Mouse (Mus musculus): Measurements from ENCODE around the gene Mogs.
A peak's percentile ranks its signal among the peaks of the same experiment; 100 is the strongest.

Mogs gene

DNA sequence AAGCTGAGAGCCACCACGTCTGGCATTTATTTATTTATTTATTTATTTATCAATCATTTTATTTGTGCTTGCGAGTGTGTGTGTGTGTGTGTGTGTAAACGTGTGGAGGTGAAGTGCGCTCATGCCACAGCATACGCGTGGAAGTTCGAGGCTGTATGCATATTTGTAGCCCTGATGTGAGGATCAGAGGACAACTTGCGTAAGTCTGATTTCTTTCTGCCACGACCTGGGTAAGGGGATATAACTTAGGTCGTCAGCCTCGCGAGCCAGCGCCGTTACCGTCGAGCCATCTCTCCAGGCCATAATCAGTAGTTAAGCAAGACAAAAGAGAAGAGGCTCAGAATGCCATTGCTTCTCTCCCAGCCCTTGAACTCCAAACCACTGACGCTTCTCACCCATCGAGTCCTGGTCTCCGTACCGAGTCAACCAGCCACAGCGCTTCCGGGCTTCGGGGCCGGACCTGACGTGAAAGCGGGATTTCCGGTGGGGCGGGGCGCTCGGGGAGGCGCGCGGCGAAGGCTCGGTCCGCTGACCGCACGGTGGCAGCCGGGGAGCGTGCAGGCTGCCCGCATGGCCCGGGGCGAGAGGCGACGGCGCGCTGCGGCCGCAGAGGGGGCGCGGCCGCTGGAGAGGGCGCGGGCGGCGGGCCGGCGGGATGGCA is at the start of gene Mogs:
Gene Mogs, plus strand, starts transcription at position 486 of the 661 bp plus-strand sequence.
- peak; percentile 90 to 94 for DNase-seq

DNA sequence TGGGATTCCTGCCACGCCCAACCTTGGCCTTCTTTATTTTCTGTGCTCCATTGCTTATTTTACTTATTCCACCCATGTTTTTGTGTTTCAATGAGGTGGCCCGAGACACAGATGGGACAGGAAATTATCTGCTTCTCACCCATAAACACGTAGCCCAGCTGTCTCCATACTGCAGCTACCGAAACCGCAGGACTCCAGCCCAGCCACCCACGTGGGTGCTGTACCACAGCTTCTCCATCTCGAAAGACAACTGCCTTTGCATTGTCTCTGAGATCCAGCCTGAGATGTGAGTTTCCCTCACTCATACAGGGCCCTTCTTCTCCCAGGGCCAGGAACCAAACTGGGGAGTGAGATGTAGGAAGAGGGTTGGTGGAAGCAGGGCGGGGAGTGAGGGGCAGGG is 49.3 kb upstream of the Mogs start:
- DNase-seq: no peak

DNA sequence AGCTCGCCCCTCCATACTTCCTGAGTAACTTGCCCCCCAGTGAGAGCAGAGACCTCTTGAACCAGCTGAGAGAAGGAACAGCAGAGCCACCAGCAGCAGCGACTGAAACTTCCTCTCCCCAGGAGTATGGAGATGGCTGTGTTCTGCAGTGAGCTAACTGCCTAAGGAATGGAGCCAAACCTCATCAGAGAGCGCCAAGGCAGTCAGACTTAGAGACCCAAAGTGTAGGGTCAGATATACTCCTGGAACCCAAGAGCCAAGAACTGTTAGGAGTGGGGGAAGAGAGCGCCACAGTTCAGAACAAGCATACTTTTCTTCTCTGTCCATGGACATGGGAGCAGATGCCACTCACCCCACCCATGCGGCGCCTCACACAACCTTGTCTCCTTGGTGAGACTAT is 48.9 kb upstream of the Mogs start:
- no peak for DNase-seq

- DNase-seq: no peak
Observed at GRCm38 (mm10) chr6:83068221-83068620, 47.1 kb upstream of the Mogs start.

GRCm38 (mm10) chr6:83068706-83069487 is 46.4 kb upstream of the Mogs start:
- peak in 1 of 2 experiments; percentile 30 for DNase-seq

GRCm38 (mm10) chr6:83069488-83070246 is 45.6 kb upstream of the Mogs start:
- no peak for DNase-seq

DNA sequence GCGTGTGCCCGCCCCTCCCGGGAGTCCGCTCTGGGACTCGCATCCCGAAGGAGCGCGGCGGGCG is 45.2 kb upstream of the Mogs start, which contains the start of gene Tlx2:
Gene Tlx2, minus strand, starts transcription at position 47 of the 64 bp plus-strand sequence.
- no peak for DNase-seq

DNA sequence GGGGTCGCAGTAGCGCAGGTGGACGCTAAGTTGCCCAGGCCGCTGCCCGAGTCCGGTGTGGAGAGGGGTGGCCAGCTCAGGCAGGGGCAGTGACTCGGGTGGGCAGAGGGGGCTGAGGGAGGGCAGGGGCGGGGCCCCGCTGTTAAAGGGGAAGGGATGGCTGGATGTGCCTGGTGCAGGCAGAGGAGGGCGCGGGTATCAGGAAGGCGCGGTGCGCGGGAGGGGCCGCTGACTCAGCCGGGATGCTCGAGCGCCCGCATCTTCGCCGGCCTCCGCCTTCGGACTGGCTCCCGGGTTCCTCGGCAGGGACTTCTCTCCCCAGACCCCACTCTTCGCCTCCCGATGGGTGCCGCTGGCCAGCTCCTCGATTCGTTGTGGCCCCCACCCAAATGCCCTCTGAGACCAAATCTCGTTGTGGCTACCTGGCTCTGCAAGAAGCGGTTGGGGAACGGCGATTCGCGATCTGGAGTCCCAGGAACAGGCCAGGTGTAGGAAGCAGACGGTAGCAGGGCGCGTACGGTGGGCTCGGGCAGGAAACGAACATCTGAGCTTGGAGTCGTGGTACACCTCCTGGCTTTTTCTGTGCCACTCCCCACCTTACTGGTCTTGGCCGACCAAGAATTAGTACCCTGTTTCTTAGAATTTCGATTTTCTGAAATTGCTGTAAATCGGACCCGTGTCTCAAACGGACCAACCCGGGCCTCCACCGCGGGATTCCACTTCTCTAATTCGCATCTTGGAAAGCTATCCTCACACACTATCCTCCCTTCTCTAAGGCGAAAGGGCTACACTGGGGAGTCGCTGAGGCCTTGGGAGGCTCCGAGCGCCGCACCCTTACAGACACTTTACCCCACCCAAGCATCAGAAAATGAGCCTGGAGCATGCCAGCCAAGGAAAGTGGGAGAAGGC is 44.7 kb upstream of the Mogs start:
- no peak for DNase-seq

DNA sequence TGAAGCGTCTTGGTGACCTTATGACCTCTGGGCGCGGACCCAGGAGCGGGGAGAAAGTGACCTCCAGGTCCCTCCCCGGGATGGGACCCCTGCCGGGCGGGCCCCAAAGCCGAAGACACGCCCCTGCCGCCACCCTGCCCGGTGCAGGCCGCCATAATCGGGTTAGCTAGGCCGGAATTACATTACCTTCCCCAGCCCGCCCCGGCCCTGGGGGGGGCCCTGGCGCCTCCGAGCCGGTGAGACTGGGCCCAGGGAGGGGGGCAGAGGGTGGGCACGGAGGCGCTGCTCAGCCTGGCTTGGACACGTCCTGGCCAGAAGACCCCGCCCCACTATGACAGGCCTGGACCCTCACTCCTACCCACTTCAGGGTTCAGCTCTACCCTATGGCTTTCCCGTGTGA is 44.1 kb upstream of the Mogs start:
- no peak for DNase-seq

GRCm38 (mm10) chr6:83074979-83075378 is 40.3 kb upstream of the Mogs start:
- DNase-seq: no peak

DNA sequence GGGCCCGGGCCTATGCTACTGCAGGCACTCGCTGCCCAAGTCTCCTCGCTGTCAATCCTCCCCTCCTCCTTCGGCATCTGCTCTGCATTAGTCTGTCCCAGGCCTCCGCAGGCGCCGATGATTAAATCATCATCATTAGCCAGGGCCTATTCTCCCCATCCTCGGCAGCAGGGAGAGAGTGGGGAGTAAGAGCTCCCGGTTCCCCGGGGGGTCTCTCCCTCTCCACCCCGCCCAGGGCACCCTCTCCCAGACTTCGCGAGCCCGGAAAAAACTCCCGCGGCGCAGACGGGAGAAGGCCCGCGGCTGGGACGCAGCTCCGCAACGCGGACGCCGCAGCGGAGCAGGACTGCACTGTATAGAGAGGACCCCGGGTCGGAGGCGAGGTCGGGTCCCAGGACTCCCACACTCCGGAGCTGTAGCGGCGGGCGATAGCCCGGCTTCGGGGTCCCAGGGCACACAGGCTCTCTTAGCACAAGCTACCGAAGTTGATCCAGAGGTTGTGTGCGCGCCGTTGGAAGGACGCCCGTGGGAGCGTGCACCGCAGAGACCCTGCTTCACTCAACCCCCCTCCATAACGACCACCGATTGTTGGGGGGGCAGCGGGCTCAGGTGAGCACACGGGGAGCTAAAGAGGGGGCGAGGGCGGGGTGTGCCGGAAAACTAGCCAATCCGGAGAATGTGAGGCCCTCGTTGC is 37.5 kb upstream of the Mogs start, which contains the start of gene Pcgf1:
Gene Pcgf1, plus strand, starts transcription at position 240 of the 694 bp plus-strand sequence.
- DNase-seq: peak in 1 of 2 experiments; percentile 39

DNA sequence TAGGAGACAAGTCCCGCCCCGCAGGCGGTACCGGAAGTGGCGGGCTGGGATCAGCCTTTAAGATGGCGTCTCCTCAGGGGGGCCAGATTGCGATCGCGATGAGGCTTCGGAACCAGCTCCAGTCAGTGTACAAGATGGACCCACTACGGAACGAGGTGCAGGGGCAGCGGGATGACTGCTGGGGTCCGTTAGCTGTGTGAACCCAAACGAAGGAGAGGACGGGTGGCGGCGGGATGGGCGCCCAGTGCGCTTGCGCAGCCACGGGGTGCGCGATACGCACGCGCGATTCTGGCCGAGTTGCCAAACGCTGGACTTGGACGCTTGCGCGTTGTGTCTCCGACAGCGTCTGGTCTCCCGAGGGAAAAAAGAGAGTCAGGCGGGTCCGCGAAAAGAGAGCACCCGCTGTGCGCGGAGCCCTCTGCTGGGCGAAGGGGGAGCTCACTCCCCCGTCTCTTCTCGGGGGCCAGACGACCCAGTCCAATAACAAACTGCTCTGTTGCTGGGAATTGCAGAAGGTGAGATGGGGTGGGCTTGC is 36.9 kb upstream of the Mogs start:
- DNase-seq: peak; percentile 99 to 100

GRCm38 (mm10) chr6:83080210-83080609 is 35.1 kb upstream of the Mogs start:
- DNase-seq: no peak

DNA sequence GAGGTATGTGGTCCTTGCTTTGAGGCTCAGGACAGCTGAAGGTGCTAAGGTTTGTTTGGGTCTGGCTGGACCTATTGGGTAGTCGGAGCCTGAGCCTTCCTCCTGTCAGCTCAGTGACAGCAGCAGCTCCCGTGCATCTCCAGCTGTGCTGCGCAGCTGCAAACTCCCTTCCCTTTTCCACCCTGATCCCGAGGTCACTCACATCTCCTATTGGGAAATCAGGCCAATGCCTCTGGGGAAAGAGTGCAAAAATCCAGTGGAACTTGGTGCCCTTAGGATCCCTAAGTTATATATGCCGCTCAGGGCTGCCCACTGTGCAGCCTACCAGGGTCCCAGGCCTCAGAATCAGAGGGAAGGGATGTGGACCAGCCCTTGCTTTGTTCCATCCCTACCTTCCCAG is 31.8 kb upstream of the Mogs start:
- no peak for DNase-seq

DNA sequence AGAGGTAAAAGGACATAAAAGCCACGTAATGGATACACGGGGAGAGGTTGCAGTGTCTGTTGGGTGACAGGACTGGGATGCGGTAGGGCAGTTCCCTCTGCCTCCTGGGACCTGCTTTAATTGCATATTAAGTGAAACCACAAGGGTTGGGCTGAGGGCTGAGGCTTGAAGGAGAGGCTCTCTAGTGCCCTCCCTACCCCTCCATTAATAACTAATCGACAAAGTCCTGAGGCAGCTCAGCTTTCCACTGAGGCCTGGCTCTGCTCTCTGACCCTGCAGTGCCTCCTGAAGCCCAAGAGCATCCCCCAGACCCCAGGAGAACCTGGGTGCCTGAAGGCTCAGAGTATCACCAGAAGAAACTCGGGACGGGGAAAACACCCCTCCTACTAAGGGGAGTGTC is 30.8 kb upstream of the Mogs start:
- no peak for DNase-seq

- DNase-seq: no peak
Observed at GRCm38 (mm10) chr6:83086121-83087035, 28.9 kb upstream of the Mogs start, which contains the start of gene Lbx2. TSS of gene Lbx2 (plus strand) at chr6:83086367.

DNA sequence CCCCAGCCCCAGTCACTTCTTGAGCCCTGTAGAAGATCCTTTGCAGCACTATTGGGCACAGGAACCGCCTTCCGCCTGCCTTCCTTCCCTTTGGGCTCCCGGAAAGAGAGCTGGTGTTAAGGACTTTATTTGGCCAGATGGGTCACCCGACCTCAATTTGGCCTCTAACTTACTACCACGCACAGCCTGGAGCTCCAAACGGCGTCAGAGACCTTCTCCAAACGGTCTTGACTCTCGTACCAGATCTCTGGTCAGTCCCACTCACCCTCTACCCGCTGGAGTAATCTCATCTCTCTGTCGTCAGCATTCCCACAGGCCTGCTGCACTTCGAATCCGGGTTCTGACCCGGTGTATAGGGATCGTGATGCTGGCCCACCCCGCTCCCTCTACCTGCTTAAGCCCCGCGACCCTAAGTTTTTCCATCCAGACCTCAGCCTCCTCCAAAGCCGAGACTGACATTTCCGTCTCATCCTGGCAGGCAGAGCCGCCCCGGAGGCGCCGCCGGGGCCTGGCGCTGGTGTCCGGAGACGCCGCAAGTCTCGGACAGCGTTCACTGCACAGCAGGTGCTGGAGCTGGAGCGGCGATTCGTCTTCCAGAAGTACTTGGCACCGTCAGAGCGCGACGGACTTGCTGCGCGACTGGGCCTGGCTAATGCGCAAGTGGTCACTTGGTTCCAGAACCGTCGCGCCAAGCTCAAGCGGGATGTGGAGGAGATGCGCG is 27.9 kb upstream of the Mogs start:
- peak in 1 of 2 experiments; percentile 34 for DNase-seq

DNA sequence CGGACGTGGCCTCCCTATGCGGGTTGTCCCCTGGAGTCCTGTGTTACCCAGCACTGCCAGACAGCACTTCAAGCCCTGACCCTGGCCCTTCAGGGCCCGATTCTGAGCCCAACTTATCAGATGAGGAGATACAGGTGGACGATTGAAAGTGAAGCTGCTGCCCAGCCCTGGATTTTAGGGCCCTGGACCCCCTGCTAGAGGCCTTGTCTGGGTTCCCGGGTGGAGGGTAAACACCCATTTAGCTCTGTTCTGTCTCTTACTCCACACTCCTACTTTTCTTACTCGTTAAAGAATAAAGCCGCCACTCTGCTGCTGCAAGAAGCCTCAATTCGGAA is 27.4 kb upstream of the Mogs start:
- no peak for DNase-seq

DNA sequence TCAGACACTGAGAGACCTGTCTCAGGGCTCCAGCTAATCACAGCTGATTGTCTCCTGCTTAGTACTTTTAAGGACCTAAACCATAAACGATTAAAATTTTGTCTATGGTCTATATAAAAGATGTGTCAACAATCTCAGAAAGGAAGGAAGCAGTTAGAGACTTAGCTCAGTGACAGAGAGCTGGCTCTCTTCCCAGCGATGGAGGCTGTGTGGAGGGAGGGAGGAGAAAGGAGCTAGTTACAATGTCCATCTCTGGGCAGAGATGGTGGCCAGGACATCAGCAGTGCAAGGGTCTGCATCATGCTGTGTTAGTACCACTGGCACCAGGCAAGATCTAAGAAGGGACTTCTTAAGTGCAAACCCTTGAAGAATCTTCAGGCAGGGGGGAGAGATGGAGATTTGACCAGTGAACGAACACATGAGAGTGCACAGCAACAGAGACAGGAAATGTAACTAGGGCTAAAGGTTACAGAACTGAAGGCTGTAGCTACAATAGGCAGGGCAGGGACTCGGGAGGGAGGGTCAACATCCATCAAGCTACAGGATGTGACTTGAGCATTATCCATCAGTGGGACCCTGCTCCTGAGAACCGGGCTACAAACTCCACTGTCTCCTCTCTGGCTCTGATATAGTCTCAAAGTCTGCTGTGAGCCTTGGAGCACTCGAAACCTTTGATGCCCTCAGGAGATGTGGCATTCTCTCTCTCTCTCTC is 22.7 kb upstream of the Mogs start:
- no peak for DNase-seq

DNA sequence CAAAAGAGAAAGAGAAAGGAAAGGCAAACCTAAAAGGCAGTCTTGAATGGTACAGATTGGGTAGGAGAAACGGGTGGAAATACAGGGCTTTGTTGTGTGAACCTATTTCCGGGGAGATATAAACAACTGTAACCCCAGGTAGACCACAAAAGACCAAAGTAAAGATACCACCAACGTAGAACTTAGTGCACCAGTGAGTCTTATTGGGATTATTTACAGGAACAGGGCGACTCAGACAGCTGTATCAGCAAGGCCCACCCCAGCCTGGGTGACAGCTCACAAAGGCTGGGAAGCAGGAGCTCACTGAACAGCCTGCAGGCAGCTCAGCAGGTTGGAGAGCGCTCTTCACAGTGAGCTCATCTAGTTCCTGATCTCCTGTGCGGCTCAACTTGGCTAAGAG is 19.3 kb upstream of the Mogs start:
- no peak for DNase-seq
